Mouse (Mus musculus) erythroblast, embryonic 14.5 days (primary cell): ENCODE data around the gene Fgfr2. TPM values are rescaled to one million over a fixed set of nuclear protein-coding genes. Genes with fewer than 3 reads are reported as not detected.

Source experiments
- H3K27me3 ChIP-seq: 2 replicates; pipeline ENCODE4 v1.6.1; 2012; ENCODE audit warnings: inconsistent platforms; ENCODE audit not compliant: control insufficient read depth
- H3K36me3 ChIP-seq: 2 replicates; pipeline ENCODE4 v1.6.1; 2012; ENCODE audit warnings: mild to moderate bottlenecking, inconsistent platforms; ENCODE audit not compliant: control insufficient read depth
- H3K4me1 ChIP-seq: 2 replicates; pipeline ENCODE4 v1.6.1; 2012; ENCODE audit warnings: inconsistent platforms; ENCODE audit not compliant: control insufficient read depth
- H3K4me3 ChIP-seq: replicated peaks from 2 replicates; pipeline ENCODE3; 2012; ENCODE audit warnings: moderate library complexity, mild to moderate bottlenecking, inconsistent platforms
- H3K9me3 ChIP-seq: 2 replicates; pipeline ENCODE4 v1.6.1; 2012; ENCODE audit warnings: low read length, inconsistent platforms, mixed read lengths; ENCODE audit not compliant: control insufficient read depth
- GATA1 ChIP-seq: IDR thresholded peaks from 2 replicates; pipeline ENCODE4 v1.6.1; 2012; ENCODE audit warnings: low read length, inconsistent platforms, mixed read lengths
- TAL1 ChIP-seq: IDR thresholded peaks from 3 replicates; pipeline ENCODE4 v1.6.1; 2012; ENCODE audit warnings: low read length, inconsistent platforms, mixed read lengths
- polyA plus RNA-seq: library from polyadenylated mRNA; stranded (reverse); fragments of >175 nt; gene quantifications from 2 replicates; pipeline ENCODE4 v1.2.3, GENCODE M21; 2012

Fgfr2 gene
- polyA plus RNA-seq, 1 experiment, result not detected

DNA sequence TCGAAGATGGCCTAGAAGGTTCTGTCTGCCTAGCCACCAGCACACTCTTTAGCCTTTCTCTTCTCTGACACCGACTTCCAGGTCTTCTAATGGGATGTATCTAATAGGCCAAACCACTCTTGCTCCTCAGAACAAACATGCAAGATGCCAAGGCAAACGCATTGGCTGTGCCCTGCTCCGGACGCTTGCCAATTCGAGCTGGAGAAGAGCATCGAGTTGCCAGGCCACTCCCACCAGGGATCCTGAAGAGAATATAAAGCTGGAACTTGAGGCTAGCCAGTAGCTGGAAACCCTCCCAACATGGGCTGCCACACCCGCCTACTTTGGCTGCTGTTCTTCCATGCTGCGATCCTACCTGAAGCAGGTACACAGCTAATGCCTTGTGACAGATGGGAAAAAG, 1949.0 kb downstream of the Fgfr2 start, which contains the start of gene 5430419D17Rik:
TSS of gene 5430419D17Rik (plus strand) at position 282 of the 400 bp plus-strand sequence.
- no peaks in the 10 kb centered on the region for H3K4me1 ChIP-seq
- no peaks in the 10 kb centered on the region for H3K27me3 ChIP-seq
- TF ChIP-seq GATA1, result no peak
- no peaks in the 10 kb centered on the region for H3K9me3 ChIP-seq
- H3K36me3 ChIP-seq, result no peaks in the 10 kb centered on the region
- H3K4me3 ChIP-seq, result no peak within 1 kb of the TSS

DNA sequence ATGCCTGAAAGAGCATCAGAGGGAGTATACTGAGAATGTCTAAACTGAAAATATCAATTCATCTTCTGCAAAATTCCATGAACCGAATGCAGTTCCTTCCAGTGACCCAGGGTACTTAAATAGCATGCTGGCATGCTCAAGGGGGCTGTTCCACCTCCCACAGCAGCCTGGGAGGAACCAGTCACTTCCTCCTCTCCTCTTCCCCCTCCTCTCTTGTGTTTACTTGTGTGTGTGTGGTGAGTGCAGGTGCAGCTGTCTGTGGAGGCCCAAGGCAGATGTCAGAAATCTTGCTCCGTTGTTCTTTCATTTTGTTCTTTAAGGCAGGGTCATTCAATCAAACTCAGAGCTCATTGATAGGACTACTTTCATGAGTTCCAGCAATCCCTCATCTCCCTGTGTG, 1954.1 kb downstream of the Fgfr2 start:
- Histone ChIP-seq H3K27me3 (no peaks in the 10 kb centered on the region), H3K36me3 (no peaks in the 10 kb centered on the region), H3K9me3 (no peaks in the 10 kb centered on the region), H3K4me3 (no peak overlapping the region), H3K4me1 (no peaks in the 10 kb centered on the region)
- TF ChIP-seq GATA1 (no peak), TAL1 (no peak)

DNA sequence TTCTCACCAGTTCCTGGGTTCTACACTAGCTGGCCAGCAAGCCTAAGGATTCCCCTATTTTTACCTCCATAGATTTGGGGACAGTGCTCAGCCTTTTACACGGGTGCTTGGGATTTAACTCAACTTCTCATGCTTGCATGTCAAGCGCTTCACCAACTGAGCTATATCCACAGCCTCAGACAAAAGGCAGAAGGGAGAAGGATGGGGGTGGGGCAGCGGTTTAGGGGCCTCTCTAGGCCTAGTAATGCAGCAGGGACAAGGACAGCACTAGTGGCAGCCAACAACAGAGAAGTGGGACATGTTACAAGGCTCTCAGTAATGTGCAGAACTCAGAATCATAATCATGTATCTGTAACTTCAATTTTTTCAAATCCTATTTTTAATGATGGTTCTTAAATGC, 1955.4 kb downstream of the Fgfr2 start:
- no peaks in the 10 kb centered on the region for H3K27me3 ChIP-seq
- no peak overlapping the region for H3K4me3 ChIP-seq
- no peak for TF ChIP-seq TAL1
- TF ChIP-seq GATA1, result no peak
- H3K36me3 ChIP-seq, result no peaks in the 10 kb centered on the region
- no peaks in the 10 kb centered on the region for H3K9me3 ChIP-seq
- no peaks in the 10 kb centered on the region for H3K4me1 ChIP-seq

DNA sequence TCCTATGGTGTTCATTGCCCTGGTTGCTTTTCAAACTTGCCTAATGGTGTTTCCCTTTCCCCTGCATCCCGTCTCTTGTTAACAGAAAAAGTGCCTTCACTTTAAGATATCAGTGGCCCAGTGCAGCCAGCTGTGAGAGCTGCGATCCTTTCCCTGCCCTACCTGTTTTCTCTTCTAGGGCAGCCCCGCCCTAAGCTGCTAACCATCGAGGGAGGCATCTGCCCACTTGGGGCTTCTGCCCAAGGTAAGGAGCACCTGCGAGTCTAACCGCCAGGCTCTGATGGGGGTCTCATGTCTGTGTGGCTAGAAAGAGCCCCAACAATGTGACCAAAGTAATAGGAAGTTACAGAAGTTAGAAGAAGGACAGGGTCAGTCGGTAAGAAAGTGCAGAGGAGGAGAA, 1960.9 kb downstream of the Fgfr2 start:
- TF ChIP-seq TAL1 (no peak), GATA1 (no peak)
- no peaks in the 10 kb centered on the region for H3K27me3 ChIP-seq
- no peaks in the 10 kb centered on the region for H3K9me3 ChIP-seq
- H3K4me1 ChIP-seq, result no peaks in the 10 kb centered on the region
- no peaks in the 10 kb centered on the region for H3K36me3 ChIP-seq
- H3K4me3 ChIP-seq, result no peak overlapping the region

DNA sequence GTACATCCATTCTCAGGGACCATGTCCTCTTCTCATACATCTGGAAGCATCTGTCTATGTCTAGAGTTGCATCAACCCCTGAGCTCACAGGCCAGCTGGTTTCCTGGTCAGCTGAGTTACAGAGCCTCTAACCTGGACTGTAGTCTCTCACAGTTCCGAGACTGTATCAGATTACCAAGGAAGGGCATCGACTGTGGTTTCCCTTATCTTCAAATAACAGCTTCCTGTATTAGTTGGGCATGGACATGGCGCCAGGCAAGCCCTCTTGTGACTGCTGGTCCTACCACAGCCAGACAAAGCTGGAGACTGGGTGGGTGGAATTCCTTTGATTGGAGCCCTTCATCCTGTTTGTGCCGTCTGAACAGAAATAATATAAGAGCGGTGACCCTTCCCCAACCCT, 1970.1 kb downstream of the Fgfr2 start:
- Histone ChIP-seq H3K36me3 (no peaks in the 10 kb centered on the region), H3K4me3 (no peak overlapping the region), H3K27me3 (no peaks in the 10 kb centered on the region), H3K4me1 (no peaks in the 10 kb centered on the region), H3K9me3 (no peaks in the 10 kb centered on the region)
- TF ChIP-seq GATA1 (no peak), TAL1 (no peak)

DNA sequence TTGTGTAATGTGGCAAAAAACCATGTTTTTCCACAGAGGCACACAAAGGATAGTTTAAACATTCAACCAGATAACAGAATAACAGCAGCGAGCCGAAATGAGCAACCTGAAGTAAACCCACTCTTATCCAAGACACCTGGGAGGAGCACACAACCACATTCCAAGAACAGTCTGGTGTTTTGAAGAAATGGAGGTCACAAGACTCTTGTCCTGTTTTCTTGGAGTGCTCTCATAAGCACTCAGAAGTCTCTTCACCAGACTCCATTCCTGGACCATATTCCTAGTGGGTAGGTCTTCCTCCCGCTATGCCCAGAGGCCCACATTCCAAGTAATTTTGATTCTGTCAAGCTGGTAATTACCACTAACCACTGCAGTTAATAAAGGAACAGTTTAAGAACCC, 1973.0 kb downstream of the Fgfr2 start:
- Histone ChIP-seq H3K4me1 (no peaks in the 10 kb centered on the region), H3K4me3 (no peak overlapping the region), H3K27me3 (no peaks in the 10 kb centered on the region), H3K9me3 (no peaks in the 10 kb centered on the region), H3K36me3 (no peaks in the 10 kb centered on the region)
- TF ChIP-seq TAL1, result no peak
- TF ChIP-seq GATA1, result no peak

DNA sequence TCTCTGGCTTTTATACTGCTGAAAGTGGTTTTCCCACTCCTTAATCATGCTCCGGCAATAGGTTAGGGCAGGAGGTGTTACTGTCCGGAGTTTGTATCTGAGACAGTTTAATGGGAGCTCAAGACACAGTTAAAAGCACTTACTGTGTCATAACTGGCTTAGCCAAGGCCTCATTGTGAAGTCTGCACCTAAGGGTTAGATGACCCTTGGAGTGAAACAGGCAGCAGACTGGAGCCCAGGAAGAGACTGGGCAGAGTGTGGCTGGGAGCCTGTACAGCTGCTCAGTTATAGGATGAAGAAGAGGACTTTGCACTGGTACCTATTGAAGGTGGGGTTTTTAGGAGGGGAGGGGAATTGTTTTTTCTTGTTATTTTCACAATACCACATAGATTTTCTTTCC, 1976.9 kb downstream of the Fgfr2 start, which contains the start of gene 4933402N03Rik:
TSS of gene 4933402N03Rik (minus strand) at position 101 of the 400 bp plus-strand sequence.
- Histone ChIP-seq H3K4me3 (no peak within 1 kb of the TSS), H3K36me3 (no peaks in the 10 kb centered on the region), H3K9me3 (no peaks in the 10 kb centered on the region), H3K4me1 (no peaks in the 10 kb centered on the region), H3K27me3 (no peaks in the 10 kb centered on the region)
- TF ChIP-seq GATA1 (no peak), TAL1 (no peak)

DNA sequence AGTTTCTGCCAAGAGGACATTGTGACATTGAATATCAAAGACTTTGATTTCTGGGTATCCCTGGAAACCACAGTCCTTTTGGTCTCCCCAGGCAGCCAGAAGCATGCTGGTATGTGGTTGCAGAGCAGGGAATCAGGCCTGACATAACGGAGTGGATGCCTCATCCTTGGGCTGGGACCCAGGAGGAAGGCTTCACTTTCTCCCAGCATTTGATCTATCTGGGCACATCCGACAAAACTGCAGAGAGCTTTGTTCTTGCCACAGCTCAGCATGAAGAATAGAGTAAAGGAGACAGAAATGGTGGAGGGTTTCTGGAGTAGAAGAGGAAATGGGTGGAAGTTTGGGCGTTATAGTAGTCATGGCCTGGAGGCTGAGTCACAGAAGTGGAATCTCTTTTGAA, 1990.0 kb downstream of the Fgfr2 start:
- TF ChIP-seq TAL1 (no peak), GATA1 (no peak)
- peaks cover 28% of the 10 kb centered on the region for H3K9me3 ChIP-seq
- no peaks in the 10 kb centered on the region for H3K36me3 ChIP-seq
- H3K27me3 ChIP-seq, result no peaks in the 10 kb centered on the region
- no peaks in the 10 kb centered on the region for H3K4me1 ChIP-seq
- no peak overlapping the region for H3K4me3 ChIP-seq

DNA sequence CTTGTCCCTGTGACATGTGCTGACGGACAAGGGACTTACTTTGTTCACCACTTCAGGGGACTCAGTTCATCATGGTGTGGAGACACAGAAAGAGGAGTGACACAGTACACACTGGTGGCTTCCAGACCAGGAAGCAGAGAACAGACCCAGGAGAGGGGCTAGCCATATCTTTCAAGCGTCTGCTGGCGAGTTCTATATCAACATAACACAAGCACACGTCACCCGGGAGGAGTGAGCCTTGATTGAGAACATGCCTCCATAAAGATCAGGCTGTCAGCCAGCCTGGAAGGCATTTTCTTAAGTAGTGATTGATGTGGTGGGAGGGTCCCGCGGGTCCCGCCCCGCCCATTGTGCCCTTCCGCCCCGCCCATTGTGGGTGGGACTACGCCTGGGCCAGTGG, 1993.1 kb downstream of the Fgfr2 start:
- Histone ChIP-seq H3K36me3 (no peaks in the 10 kb centered on the region), H3K27me3 (no peaks in the 10 kb centered on the region), H3K9me3 (peaks cover 20% of the 10 kb centered on the region), H3K4me3 (no peak overlapping the region), H3K4me1 (no peaks in the 10 kb centered on the region)
- no peak for TF ChIP-seq TAL1
- TF ChIP-seq GATA1, result no peak

DNA sequence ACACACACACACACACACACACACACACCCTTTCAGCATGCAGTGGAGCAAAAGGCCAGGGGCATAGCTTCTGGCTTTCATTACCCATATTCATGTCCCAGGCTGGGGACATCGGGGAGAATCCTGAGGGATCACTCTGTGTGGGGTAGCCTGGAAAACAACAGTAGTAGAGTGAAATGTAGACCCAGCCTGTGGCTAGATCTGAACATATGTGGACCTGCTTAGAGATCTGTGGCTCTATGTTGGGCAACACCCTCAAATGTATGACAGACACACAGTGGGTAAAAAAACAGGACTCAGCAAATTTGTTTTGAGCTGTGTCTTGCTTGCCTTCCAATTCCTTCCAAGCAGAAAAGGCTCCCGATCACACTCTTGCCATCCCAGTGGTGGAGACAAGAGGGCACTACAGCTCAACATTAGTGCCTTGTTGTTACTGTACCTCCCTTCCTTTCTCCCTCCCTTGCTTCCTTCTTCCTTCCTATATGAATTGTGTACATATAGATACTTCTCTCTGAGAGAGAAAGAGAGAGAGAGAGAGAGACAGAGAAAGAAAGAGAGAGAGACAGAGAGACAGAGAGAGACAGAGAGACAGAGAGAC, 2000.8 kb downstream of the Fgfr2 start:
- Histone ChIP-seq H3K36me3 (no peaks in the 10 kb centered on the region), H3K4me1 (no peaks in the 10 kb centered on the region), H3K9me3 (peaks cover 11% of the 10 kb centered on the region), H3K4me3 (no peak overlapping the region), H3K27me3 (no peaks in the 10 kb centered on the region)
- TF ChIP-seq TAL1 (no peak), GATA1 (no peak)
